Mouse (Mus musculus) intestine, embryonic 15.5 days (tissue): ENCODE data around the gene Cox17. TPM values are rescaled to one million over a fixed set of nuclear protein-coding genes. Genes with fewer than 3 reads are reported as not detected.

Experiments
- ATAC-seq: fragments of 200-750 bp; cut with Nextera tagmentation; 2 replicates; pipeline ENCODE4 v1.8.0; 2017; ENCODE audit warnings: moderate TSS enrichment, moderate library complexity
- H3K27ac ChIP-seq: fragments of 300-500 bp; sonication (generic); 2 replicates; pipeline ENCODE4 v1.5.1; 2015; ENCODE audit warnings: mild to moderate bottlenecking, inconsistent platforms
- H3K27me3 ChIP-seq: fragments of 300-500 bp; sonication (generic); replicated peaks from 2 replicates; pipeline ENCODE4 v1.6.1; 2015; ENCODE audit warnings: inconsistent platforms
- H3K36me3 ChIP-seq: fragments of 300-500 bp; sonication (generic); 2 replicates; pipeline ENCODE4 v1.6.1; 2015; ENCODE audit warnings: inconsistent platforms
- H3K4me1 ChIP-seq: fragments of 300-500 bp; sonication (generic); replicated peaks from 2 replicates; pipeline ENCODE4 v1.6.1; 2015; ENCODE audit warnings: inconsistent platforms
- H3K4me2 ChIP-seq: fragments of 300-500 bp; sonication (generic); replicated peaks from 2 replicates; pipeline ENCODE4 v1.6.1; 2015; ENCODE audit warnings: mild to moderate bottlenecking, inconsistent platforms
- H3K4me3 ChIP-seq: fragments of 300-500 bp; sonication (generic); replicated peaks from 2 replicates; pipeline ENCODE4 v1.5.1; 2015; ENCODE audit warnings: inconsistent platforms
- H3K9ac ChIP-seq: fragments of 300-500 bp; sonication (generic); 2 replicates; pipeline ENCODE4 v1.6.1; 2015; ENCODE audit warnings: inconsistent platforms
- H3K9me3 ChIP-seq: fragments of 300-500 bp; sonication (generic); 2 replicates; pipeline ENCODE4 v1.6.1; 2016; ENCODE audit warnings: inconsistent platforms
- WGBS: fragments of 180-500 bp; shearing (Covaris S2); methylation state at CpG from one replicate; pipeline ENCODE4 v1.1.7; 2015; 5-methylcytosine and 5-hydroxymethylcytosine counted together
- polyA plus RNA-seq: library from polyadenylated mRNA; unstranded; fragments of >200 nt; fragmentation: Nextera tagmentation; extraction: Ambion mirVana; gene quantifications from 2 replicates; pipeline ENCODE4 v1.2.1, GENCODE M21; 2015

Gene Cox17
- 233 TPM in 2 replicates for polyA plus RNA-seq

- no peaks in the 10 kb centered on the region for H3K9me3 ChIP-seq
- peak; percentile 96 for ATAC-seq
- peak within 1 kb of the TSS; percentile 89 for H3K27ac ChIP-seq
- no peaks in the 10 kb centered on the region for H3K27me3 ChIP-seq
- peak within 1 kb of the TSS; percentile 84 for H3K4me3 ChIP-seq
- peak within 1 kb of the TSS; percentile 91 for H3K9ac ChIP-seq
- no peaks in the 10 kb centered on the region for H3K36me3 ChIP-seq
- H3K4me2 ChIP-seq: peak within 1 kb of the TSS; percentile 62
- 3% methylated on average over 35 of the region's 35 CpGs for WGBS
- H3K4me1 ChIP-seq: peaks cover 11% of the 10 kb centered on the region
Measured at GRCm38 (mm10) chr16:38346529-38347325, at the start of gene Cox17, which contains the start of gene Gm21987. Cox17 (plus strand) TSS chr16:38346991. Gm21987 (plus strand) TSS chr16:38347040.

- H3K9ac ChIP-seq: no peak overlapping the region
- no peak overlapping the region for H3K4me2 ChIP-seq
- no peak overlapping the region for H3K27ac ChIP-seq
- 70% methylated on average over 6 of the region's 6 CpGs for WGBS
- 0 out of 2 replicates have a peak, but pooled peaks cover 4% of the 10 kb centered on the region for H3K4me1 ChIP-seq
- ATAC-seq: no peak
- H3K27me3 ChIP-seq: no peaks in the 10 kb centered on the region
- no peaks in the 10 kb centered on the region for H3K9me3 ChIP-seq
- no peak overlapping the region for H3K4me3 ChIP-seq
- H3K36me3 ChIP-seq: no peaks in the 10 kb centered on the region
Measured at GRCm38 (mm10) chr16:38298410-38298809, 48.4 kb upstream of the Cox17 start.

GRCm38 (mm10) chr16:38302367-38302766, 44.4 kb upstream of the Cox17 start:
- Histone ChIP-seq H3K4me1 (0 out of 2 replicates have a peak, but pooled peaks cover 3% of the 10 kb centered on the region), H3K27me3 (no peaks in the 10 kb centered on the region), H3K36me3 (no peaks in the 10 kb centered on the region), H3K9ac (no peak overlapping the region), H3K4me3 (no peak overlapping the region), H3K27ac (no peak overlapping the region), H3K9me3 (no peaks in the 10 kb centered on the region), H3K4me2 (no peak overlapping the region)
- WGBS: 87% methylated on average over 13 of the region's 13 CpGs
- ATAC-seq: no peak

- H3K4me2 ChIP-seq: no peak overlapping the region
Measured at GRCm38 (mm10) chr16:38304460-38305194, 42.2 kb upstream of the Cox17 start.

GRCm38 (mm10) chr16:38306571-38307220, 40.1 kb upstream of the Cox17 start:
- H3K4me2 ChIP-seq: no peak overlapping the region

More at GRCm38 (mm10) chr16:38304460-38305194, 42.2 kb upstream of the Cox17 start:
- no peaks in the 10 kb centered on the region for H3K36me3 ChIP-seq
- no peak overlapping the region for H3K4me3 ChIP-seq
- 64% methylated on average over 17 of the region's 17 CpGs for WGBS
- H3K4me1 ChIP-seq: 0 out of 2 replicates have a peak, but pooled peaks cover 3% of the 10 kb centered on the region
- ATAC-seq: no peak
- no peaks in the 10 kb centered on the region for H3K27me3 ChIP-seq
- no peak overlapping the region for H3K27ac ChIP-seq
- H3K9ac ChIP-seq: no peak overlapping the region
- no peaks in the 10 kb centered on the region for H3K9me3 ChIP-seq

GRCm38 (mm10) chr16:38307221-38307605, 39.6 kb upstream of the Cox17 start:
- no peak for ATAC-seq
- 0 out of 2 replicates have a peak, but pooled peaks cover 3% of the 10 kb centered on the region for H3K4me1 ChIP-seq
- H3K4me2 ChIP-seq: no peak overlapping the region

More at GRCm38 (mm10) chr16:38306571-38307220, 40.1 kb upstream of the Cox17 start:
- Histone ChIP-seq H3K36me3 (no peaks in the 10 kb centered on the region), H3K9me3 (no peaks in the 10 kb centered on the region), H3K27me3 (no peaks in the 10 kb centered on the region), H3K4me1 (0 out of 2 replicates have a peak, but pooled peaks cover 3% of the 10 kb centered on the region), H3K27ac (no peak overlapping the region), H3K9ac (no peak overlapping the region), H3K4me3 (no peak overlapping the region)
- no peak for ATAC-seq
- WGBS: 46% methylated on average over 18 of the region's 18 CpGs

GRCm38 (mm10) chr16:38307651-38308050, 39.1 kb upstream of the Cox17 start:
- Histone ChIP-seq H3K4me2 (no peak overlapping the region), H3K36me3 (no peaks in the 10 kb centered on the region), H3K9ac (no peak overlapping the region), H3K4me1 (0 out of 2 replicates have a peak, but pooled peaks cover 3% of the 10 kb centered on the region), H3K27me3 (no peaks in the 10 kb centered on the region), H3K9me3 (no peaks in the 10 kb centered on the region), H3K4me3 (no peak overlapping the region), H3K27ac (no peak overlapping the region)
- no peak for ATAC-seq
- 63% methylated on average over 7 of the region's 7 CpGs for WGBS

More at GRCm38 (mm10) chr16:38307221-38307605, 39.6 kb upstream of the Cox17 start:
- no peak overlapping the region for H3K4me3 ChIP-seq
- H3K36me3 ChIP-seq: no peaks in the 10 kb centered on the region
- 45% methylated on average over 5 of the region's 5 CpGs for WGBS
- no peaks in the 10 kb centered on the region for H3K27me3 ChIP-seq
- H3K9ac ChIP-seq: no peak overlapping the region
- H3K9me3 ChIP-seq: no peaks in the 10 kb centered on the region
- H3K27ac ChIP-seq: no peak overlapping the region

GRCm38 (mm10) chr16:38308195-38308594, 38.6 kb upstream of the Cox17 start:
- no peaks in the 10 kb centered on the region for H3K27me3 ChIP-seq
- no peak overlapping the region for H3K27ac ChIP-seq
- H3K4me1 ChIP-seq: 0 out of 2 replicates have a peak, but pooled peaks cover 3% of the 10 kb centered on the region
- WGBS: 81% methylated on average over 11 of the region's 11 CpGs
- H3K4me3 ChIP-seq: no peak overlapping the region
- no peaks in the 10 kb centered on the region for H3K9me3 ChIP-seq
- H3K36me3 ChIP-seq: no peaks in the 10 kb centered on the region
- ATAC-seq: no peak
- no peak overlapping the region for H3K9ac ChIP-seq
- H3K4me2 ChIP-seq: no peak overlapping the region

- Histone ChIP-seq H3K9me3 (no peaks in the 10 kb centered on the region), H3K4me2 (no peak overlapping the region), H3K27ac (no peak overlapping the region), H3K27me3 (no peaks in the 10 kb centered on the region), H3K9ac (no peak overlapping the region), H3K4me1 (no peaks in the 10 kb centered on the region), H3K36me3 (no peaks in the 10 kb centered on the region), H3K4me3 (no peak overlapping the region)
- 77% methylated on average over 9 of the region's 9 CpGs for WGBS
- no peak for ATAC-seq
Measured at GRCm38 (mm10) chr16:38318492-38318891, 28.3 kb upstream of the Cox17 start.

- Histone ChIP-seq H3K4me2 (no peak overlapping the region), H3K27ac (no peak overlapping the region), H3K4me1 (no peaks in the 10 kb centered on the region), H3K27me3 (no peaks in the 10 kb centered on the region), H3K36me3 (no peaks in the 10 kb centered on the region), H3K9ac (no peak overlapping the region), H3K4me3 (no peak overlapping the region), H3K9me3 (no peaks in the 10 kb centered on the region)
- ATAC-seq: no peak
- WGBS: 88% methylated on average over 4 of the region's 4 CpGs
Measured at GRCm38 (mm10) chr16:38319087-38319486, 27.7 kb upstream of the Cox17 start.

- peak overlapping the region; percentile 41; the same call in 1 of the 2 replicates for H3K4me2 ChIP-seq
- H3K4me3 ChIP-seq: no peak overlapping the region
- H3K27ac ChIP-seq: no peak overlapping the region
- WGBS: 32% methylated on average over 17 of the region's 17 CpGs
- H3K9me3 ChIP-seq: no peaks in the 10 kb centered on the region
- H3K4me1 ChIP-seq: no peaks in the 10 kb centered on the region
- H3K9ac ChIP-seq: no peak overlapping the region
- no peaks in the 10 kb centered on the region for H3K27me3 ChIP-seq
- H3K36me3 ChIP-seq: no peaks in the 10 kb centered on the region
- ATAC-seq: peak; percentile 28; the same call in 1 of the 2 replicates
Measured at GRCm38 (mm10) chr16:38321452-38321935, 25.3 kb upstream of the Cox17 start.

GRCm38 (mm10) chr16:38324311-38324710, 22.5 kb upstream of the Cox17 start:
- H3K27me3 ChIP-seq: no peaks in the 10 kb centered on the region
- H3K4me1 ChIP-seq: no peaks in the 10 kb centered on the region
- H3K9me3 ChIP-seq: no peaks in the 10 kb centered on the region
- WGBS: 88% methylated on average over 15 of the region's 15 CpGs
- H3K36me3 ChIP-seq: no peaks in the 10 kb centered on the region
- no peak for ATAC-seq
- no peak overlapping the region for H3K27ac ChIP-seq
- no peak overlapping the region for H3K9ac ChIP-seq
- H3K4me2 ChIP-seq: no peak overlapping the region
- no peak overlapping the region for H3K4me3 ChIP-seq
